Mouse (Mus musculus) myocyte (in vitro differentiated cells): ENCODE data around the gene Slc25a21.

ENCODE experiments used
- E2F4 ChIP-seq: IDR thresholded peaks from one replicate; pipeline ENCODE4 v1.6.1; 2011; ENCODE audit warnings: mild to moderate bottlenecking, control low read depth, moderate library complexity; ENCODE audit not compliant: insufficient read depth
- MYOG ChIP-seq, 3 experiments: IDR thresholded peaks; one replicate each; pipeline ENCODE4 v1.6.1; 2011; ENCODE audit warnings: control low read depth in 2 of 3, low read depth in 2 of 3, mild to moderate bottlenecking in 2 of 3; ENCODE audit not compliant: insufficient read length in 2 of 3, control insufficient read depth in 1 of 3, insufficient read depth in 1 of 3
- POLR2A ChIP-seq: IDR thresholded peaks from one replicate; pipeline ENCODE4 v1.6.1; 2011; ENCODE audit warnings: low read depth, mild to moderate bottlenecking, control low read depth, moderate library complexity; ENCODE audit not compliant: insufficient read length
- POLR2AphosphoS2 ChIP-seq: IDR thresholded peaks from one replicate; pipeline ENCODE4 v1.6.1; 2011; ENCODE audit warnings: low read depth, control low read depth; ENCODE audit not compliant: insufficient read length
- TCF3 ChIP-seq: IDR thresholded peaks from one replicate; pipeline ENCODE4 v1.6.1; 2011; ENCODE audit warnings: low read depth, control low read depth; ENCODE audit not compliant: insufficient read length
- USF1 ChIP-seq: IDR thresholded peaks from one replicate; pipeline ENCODE4 v1.6.1; 2011; ENCODE audit warnings: low read depth, mild to moderate bottlenecking, control low read depth, moderate library complexity

- TF ChIP-seq USF1: no peak
- no peak for TF ChIP-seq POLR2A
- no peak for TF ChIP-seq MYOG (IDR thresholded peaks at IDR 0.05; ENCODE audit: control insufficient read depth in 1 of 3, insufficient read depth in 1 of 3, insufficient read length in 2 of 3, low read depth in 2 of 3)
- no peak for TF ChIP-seq TCF3
- no peak for TF ChIP-seq E2F4
- TF ChIP-seq POLR2AphosphoS2: no peak
Measured at GRCm38 (mm10) chr12:57068607-57069006, 128.7 kb downstream of the Slc25a21 start.
